Mouse (Mus musculus) Patski (cell line): ENCODE data around the gene Pip5k1b. TPM values are rescaled to one million over a fixed set of nuclear protein-coding genes. Genes with fewer than 3 reads are reported as not detected.

Experiments
- ATAC-seq: fragments of 100-300 bp; one replicate; pipeline ENCODE4 v1.8.0; 2021
- CTCF ChIA-PET: fragments of 350-600 bp; sonication (Branson Sonifier 250); formaldehyde crosslinking; loops from one replicate; lab custom pipeline; 2022; ENCODE audit warnings: inconsistent platforms; lab: Charles Lee
- POLR2A ChIA-PET: fragments of 350-600 bp; sonication (Branson Sonifier 250); formaldehyde crosslinking; loops from one replicate; lab custom pipeline; 2022; ENCODE audit warnings: antibody characterized with exemption, inconsistent platforms; lab: Charles Lee
- DNase-seq: peaks from one replicate; pipeline ENCODE4 v3.0.0-alpha.2; 2011; ENCODE audit warnings: low read depth, low spot score
- H3K27me3 ChIP-seq: fragments of 371-371 bp; one replicate; pipeline ENCODE4 v1.5.1; 2021
- CTCF ChIP-seq: fragments of 100-300 bp; IDR thresholded peaks from one replicate; pipeline ENCODE4 v1.5.1; 2021
- in situ Hi-C: fragments of 300-500 bp; cut with MboI; formaldehyde crosslinking; loops from 3 replicates; pipeline ENCODE4 v1.11.1; 2018; ENCODE audit warnings: low pct_unique_long_range_greater_than_20kb, mixed read lengths
- polyA plus RNA-seq: library from polyadenylated mRNA; unstranded; gene quantifications from one replicate; pipeline ENCODE4 v1.2.3, GENCODE M21; 2021

The Pip5k1b gene
- polyA plus RNA-seq, 1 experiment from 2014 or later, result 5.6 TPM

DNA sequence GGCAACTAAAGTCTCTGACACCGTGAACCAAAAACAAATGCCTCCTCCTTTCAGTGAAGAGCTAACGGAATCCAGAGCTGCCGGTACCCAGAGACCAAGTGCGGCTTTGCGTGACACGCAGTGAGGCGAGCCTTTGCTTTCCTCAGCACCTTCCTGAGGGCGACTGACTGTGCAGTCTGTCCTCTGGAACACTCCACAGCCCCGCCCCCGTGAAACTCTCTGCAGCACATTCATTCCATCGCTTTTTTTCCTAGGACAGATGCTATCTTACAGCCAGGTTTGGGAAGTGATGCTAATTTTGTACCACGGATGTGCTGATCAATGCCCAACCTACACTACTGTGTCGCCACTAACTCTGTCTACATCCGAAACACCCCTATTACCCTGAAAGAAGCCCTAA, 292.9 kb downstream of the Pip5k1b start:
- ChIA-PET CTCF (interaction anchor here (0.9 to 1.9 kb wide), 3 partner anchors 8 to 96 kb away, joined by 3 to 4 read pairs (median 3); no protein-coding TSS in a partner anchor), POLR2A (no interaction called here)
- DNase-seq (no peak), ATAC-seq (no peak)
- no peak for TF ChIP-seq CTCF
- in situ Hi-C loops, result loop anchor here (5.0 kb wide), 1 partner anchor 35 kb away; the partner anchor contains the start of gene Tjp2
- no peaks in the 10 kb centered on the region for H3K27me3 ChIP-seq

DNA sequence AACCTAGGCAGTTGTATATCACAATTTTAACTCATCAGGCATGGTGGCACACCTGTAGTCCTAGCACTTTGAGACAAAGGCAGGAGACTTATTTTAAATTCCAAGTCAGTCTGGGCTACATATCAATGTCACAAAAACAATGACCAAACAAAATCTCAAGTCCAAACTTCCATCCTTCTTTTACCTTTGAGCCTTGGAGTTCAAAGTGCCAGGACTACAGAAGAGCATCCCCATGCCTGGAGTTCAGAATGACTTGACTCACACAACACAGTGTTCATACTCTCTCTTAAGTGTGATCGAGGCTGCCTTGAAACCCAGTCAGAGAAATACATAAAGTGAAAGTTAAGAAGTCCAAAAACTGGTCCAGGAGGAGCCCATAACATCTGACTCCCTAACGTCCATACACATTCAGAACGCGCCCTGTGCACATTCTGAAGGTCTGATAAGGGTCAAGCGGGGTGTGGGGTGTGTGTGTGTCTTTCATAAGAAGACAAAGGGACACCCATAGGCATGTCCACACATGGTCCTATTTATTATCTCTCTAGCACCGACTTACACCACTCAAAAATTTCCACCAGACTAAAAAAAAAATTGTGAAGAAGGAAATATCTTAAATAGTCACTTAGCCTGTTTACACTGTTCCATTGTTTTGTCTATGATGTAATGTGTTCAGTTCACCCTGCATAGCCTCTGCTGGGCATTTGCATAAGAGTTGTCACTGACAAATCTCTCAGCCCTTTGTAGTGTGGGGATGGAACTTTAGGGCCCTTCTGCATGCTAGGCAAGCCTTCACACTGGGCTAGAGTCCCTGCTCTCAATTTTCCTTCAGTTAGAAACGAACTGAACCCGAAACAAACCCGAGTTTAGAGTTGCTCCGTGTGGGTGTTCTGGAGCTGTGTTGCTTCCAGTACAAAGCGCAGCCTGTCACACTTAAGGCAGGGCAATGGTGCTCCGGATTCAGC, 296.0 kb downstream of the Pip5k1b start:
- H3K27me3 ChIP-seq, result no peaks in the 10 kb centered on the region
- POLR2A ChIA-PET, result no interaction called here
- ATAC-seq (no peak), DNase-seq (no peak)
- TF ChIP-seq CTCF, result no peak
- in situ Hi-C loops, result loop anchor here (5.0 kb wide), 1 partner anchor 32 kb away; the partner anchor contains the start of gene Tjp2
- CTCF ChIA-PET, result no interaction called here

- ChIA-PET POLR2A (no interaction called here), CTCF (interaction anchor here (1.0 to 1.2 kb wide), 3 partner anchors 16 to 155 kb away, joined by 3 read pairs; no protein-coding TSS in a partner anchor)
Observed at GRCm38 (mm10) chr19:24258368-24258767, 297.3 kb downstream of the Pip5k1b start.

DNA sequence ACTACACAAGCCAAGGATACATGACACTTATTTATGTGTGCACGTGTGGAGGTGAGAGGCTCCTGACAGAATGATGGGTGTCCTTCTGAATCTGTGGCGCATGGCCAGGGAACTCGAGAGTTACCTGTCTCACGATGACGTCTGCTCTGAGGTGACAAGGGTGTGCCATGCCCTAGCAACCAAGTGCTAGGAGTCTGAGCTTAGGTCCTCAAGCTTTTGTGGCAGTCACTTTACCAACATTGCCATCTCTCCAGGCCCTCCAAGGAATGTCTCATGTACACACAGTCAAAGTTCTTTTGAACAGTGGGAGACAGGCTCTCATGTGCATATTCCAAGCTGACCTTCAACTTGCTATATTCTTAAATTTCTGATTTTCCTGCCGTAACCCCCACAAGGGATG, 297.7 kb downstream of the Pip5k1b start:
- ATAC-seq (no peak), DNase-seq (no peak)
- in situ Hi-C loops, result no loop called here
- CTCF ChIA-PET, result interaction anchor here (1.0 to 1.2 kb wide), 3 partner anchors 16 to 155 kb away, joined by 3 read pairs; no protein-coding TSS in a partner anchor
- H3K27me3 ChIP-seq, result no peaks in the 10 kb centered on the region
- POLR2A ChIA-PET, result no interaction called here
- no peak for TF ChIP-seq CTCF

More at GRCm38 (mm10) chr19:24258368-24258767, 297.3 kb downstream of the Pip5k1b start:
- ATAC-seq (no peak), DNase-seq (no peak)
- H3K27me3 ChIP-seq, result no peaks in the 10 kb centered on the region
- no peak for TF ChIP-seq CTCF
- in situ Hi-C loops, result no loop called here

DNA sequence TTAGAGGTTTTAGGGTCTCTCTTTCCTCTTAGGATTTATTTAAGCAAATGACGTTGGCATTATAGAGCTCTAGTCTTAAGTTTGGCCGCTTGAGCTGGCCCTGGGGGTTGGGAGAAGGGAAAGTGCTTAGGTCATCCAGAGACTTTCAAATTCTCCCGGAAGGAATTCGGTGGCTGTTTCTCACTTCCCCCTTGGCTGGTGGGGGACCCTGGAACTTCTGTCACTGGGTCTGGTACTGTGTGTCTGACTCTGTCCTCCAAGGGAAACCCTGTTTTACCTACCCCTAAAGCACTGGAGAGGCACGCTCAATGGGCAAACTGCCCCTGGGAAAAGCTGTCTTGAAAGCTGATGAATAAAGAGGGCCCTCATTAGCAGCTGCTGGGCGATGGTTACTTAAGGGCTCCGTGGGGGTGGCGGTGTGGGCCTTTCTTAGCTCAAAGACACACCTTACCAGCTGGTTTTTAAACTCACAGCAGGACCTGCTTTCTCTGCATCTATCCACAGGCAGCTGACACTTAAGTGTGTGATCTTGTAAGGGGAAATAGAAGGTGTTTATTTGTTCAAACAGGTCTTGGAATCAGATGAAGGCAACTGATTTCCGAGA, 301.9 kb downstream of the Pip5k1b start:
- TF ChIP-seq CTCF, result no peak
- ChIA-PET CTCF (interaction anchor here (1.0 to 2.2 kb wide), 3 partner anchors 10 to 18 kb away, joined by 3 to 6 read pairs (median 4); no protein-coding TSS in a partner anchor), POLR2A (no interaction called here)
- no peak for ATAC-seq
- DNase-seq, result no peak
- in situ Hi-C loops, result no loop called here
- H3K27me3 ChIP-seq, result no peaks in the 10 kb centered on the region

- TF ChIP-seq CTCF, result no peak
- ChIA-PET CTCF (no interaction called here), POLR2A (no interaction called here)
- no peak for ATAC-seq
- H3K27me3 ChIP-seq, result no peaks in the 10 kb centered on the region
- no peak for DNase-seq
- in situ Hi-C loops, result no loop called here
Observed at GRCm38 (mm10) chr19:24251869-24252268, 303.8 kb downstream of the Pip5k1b start.

Other genes with a start within 250 kb of the Pip5k1b start
- 29.6 TPM for gene Fam122a, start 78.5 kb downstream of the Pip5k1b start, polyA plus RNA-seq
- 7.2 TPM for gene Tmem252, start 118.1 kb upstream of the Pip5k1b start, polyA plus RNA-seq